Mouse (Mus musculus): ENCODE data around the gene Ina. TPM values are rescaled to one million over a fixed set of nuclear protein-coding genes. Genes with fewer than 3 reads are reported as not detected.
A peak's percentile ranks its signal among the peaks of the same experiment; 100 is the strongest.
"Not testable (repeated sequence)": the region's sequence is repeated elsewhere in the genome, so short reads cannot be mapped to it uniquely, and the experiment has no call there.

Ina gene
- polyA plus RNA-seq, 1 experiment from 2014 or later: 2.3 TPM

DNA sequence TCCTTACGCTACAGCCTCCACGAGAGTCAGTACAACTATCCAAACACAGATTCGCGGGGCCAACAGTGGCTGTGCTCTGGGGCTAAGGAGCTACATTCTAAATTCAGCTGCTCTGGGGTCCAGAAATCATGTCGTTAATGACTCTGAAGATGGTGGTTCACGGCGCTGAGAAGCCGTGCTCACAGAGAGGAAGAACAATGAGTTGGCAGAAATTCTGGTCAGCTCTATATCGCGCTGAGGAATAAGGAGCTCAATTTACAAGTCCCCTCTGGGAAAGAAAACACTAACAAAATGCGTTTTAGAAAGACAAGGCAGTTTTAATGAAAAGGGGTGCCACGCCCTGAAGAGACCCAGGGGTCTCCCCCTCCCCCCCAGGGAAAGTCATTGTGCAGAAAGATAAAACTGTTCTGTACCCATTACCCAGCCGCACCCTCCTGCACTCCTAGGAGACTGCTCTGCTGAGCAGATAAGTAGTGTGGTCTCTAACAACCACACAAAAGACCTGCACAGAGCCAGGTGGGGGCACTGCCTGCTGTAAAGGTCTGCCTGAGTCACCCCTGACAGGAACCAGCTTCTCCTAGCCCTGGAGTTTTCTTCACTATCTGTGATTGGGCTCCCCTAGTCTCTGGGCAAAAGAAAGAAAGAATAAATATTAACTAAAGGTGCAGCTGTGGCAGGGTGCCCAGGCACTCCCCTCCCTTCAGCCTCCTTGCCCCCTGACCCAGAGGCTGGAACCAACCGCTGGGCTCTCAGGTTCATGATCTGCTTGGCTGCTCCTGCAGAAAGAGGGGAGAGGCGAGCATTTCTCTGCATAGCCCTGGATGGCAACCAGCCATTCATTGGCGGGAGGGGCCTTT, 26.0 kb upstream of the Ina start:
- peak overlapping the region; percentile 85 for H3K27ac ChIP-seq
- H3K4me2 ChIP-seq: peak overlapping the region; percentile 13
- H3K36me3 ChIP-seq: no peaks in the 10 kb centered on the region
- H3K4me3 ChIP-seq: no peak overlapping the region
- no peaks in the 10 kb centered on the region for H3K9me3 ChIP-seq
- ATAC-seq (ENCODE audit: borderline replicate concordance, extremely low read depth, low FRiP score, low TSS enrichment): peak; percentile 77
- H3K27me3 ChIP-seq: no peaks in the 10 kb centered on the region
- WGBS: 52% methylated on average over 16 of the region's 16 CpGs
- peaks cover 38% of the 10 kb centered on the region for H3K4me1 ChIP-seq
- H3K9ac ChIP-seq: no peak overlapping the region

DNA sequence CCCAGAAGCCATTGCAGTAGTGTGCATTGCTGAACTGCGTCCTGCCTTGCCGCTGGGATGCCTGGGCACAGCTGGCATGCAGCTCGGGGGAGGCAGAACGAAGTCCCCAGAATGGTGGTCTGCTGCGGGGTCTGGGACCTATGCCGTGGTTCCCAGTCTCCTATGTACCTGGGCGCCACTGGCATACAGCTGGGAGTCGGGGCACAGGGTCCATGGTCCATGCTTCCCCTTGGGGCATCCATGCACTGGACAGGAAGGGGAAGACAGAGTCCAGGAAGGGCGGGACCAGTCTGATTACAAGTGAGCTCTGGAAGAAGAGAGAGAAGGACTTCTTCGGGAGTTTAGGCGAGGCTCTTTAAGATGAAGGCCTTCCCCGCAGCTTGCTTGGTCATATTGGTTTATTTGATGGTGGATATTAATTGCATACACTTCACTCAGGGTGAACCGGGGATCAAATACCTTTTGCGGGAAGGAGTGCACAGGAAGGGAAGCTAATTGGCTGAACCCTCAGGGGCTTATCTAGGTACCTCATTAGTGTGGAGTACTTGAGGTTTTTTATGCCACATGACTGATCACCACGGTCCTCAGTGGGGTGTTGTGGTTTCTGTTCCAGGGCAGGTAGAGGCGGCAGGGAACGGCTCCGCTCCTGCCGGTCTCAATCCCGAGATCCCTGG, 24.9 kb upstream of the Ina start:
- 62% methylated on average over 20 of the region's 20 CpGs for WGBS
- H3K9ac ChIP-seq: no peak overlapping the region
- peak overlapping the region; percentile 85 for H3K27ac ChIP-seq
- no peak overlapping the region for H3K4me2 ChIP-seq
- H3K4me3 ChIP-seq: no peak overlapping the region
- no peaks in the 10 kb centered on the region for H3K36me3 ChIP-seq
- no peaks in the 10 kb centered on the region for H3K9me3 ChIP-seq
- peaks cover 29% of the 10 kb centered on the region for H3K4me1 ChIP-seq
- ATAC-seq (ENCODE audit: borderline replicate concordance, extremely low read depth, low FRiP score, low TSS enrichment): no peak
- H3K27me3 ChIP-seq: no peaks in the 10 kb centered on the region

DNA sequence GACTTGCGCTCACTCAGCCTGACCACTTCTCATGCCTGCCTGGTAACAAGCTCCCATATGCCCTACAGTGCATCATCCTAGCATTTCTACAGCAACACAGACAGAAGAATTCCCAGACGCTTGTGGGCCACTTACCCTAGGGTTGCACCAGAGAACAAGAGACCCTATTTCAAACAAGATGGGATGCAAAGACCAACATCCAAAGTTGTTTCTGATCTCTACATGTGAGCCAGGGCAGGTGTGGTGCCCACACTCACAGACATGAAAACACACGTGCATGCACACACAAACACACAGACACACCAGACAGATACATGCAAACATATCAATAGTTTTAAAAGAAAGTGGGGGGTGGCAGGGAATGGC, 24.4 kb upstream of the Ina start:
- Histone ChIP-seq H3K27me3 (no peaks in the 10 kb centered on the region), H3K36me3 (no peaks in the 10 kb centered on the region), H3K9me3 (no peaks in the 10 kb centered on the region), H3K4me2 (no peak overlapping the region), H3K4me1 (peaks cover 24% of the 10 kb centered on the region), H3K9ac (no peak overlapping the region), H3K27ac (0 out of 2 replicates have a peak overlapping the region, but pooled peaks have one; percentile 85), H3K4me3 (no peak overlapping the region)
- WGBS: 81% methylated on average over 3 of the region's 3 CpGs
- ATAC-seq (ENCODE audit: borderline replicate concordance, extremely low read depth, low FRiP score, low TSS enrichment): no peak

DNA sequence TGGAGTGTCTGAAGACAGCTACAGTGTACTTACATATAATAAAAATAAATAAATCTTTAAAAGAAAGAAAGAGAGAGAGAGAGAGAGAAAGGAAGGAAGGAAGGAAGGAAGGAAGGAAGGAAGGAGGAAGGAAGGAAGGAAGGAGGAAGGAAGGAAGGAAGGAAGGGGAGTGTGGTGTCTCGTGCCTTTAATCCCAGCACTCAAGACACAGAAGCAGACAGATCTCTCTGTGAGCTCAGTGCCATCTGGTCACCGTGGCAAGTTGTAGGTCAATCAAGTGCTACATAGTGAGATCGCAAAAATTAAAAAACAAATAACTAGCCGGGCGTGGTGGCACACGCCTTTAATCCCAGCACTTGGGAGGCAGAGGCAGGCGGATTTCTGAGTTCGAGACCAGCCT, 23.9 kb upstream of the Ina start:
- not testable (repeated sequence) for ATAC-seq (ENCODE audit: borderline replicate concordance, extremely low read depth, low FRiP score, low TSS enrichment)
- 75% methylated on average over 8 of the region's 8 CpGs for WGBS

DNA sequence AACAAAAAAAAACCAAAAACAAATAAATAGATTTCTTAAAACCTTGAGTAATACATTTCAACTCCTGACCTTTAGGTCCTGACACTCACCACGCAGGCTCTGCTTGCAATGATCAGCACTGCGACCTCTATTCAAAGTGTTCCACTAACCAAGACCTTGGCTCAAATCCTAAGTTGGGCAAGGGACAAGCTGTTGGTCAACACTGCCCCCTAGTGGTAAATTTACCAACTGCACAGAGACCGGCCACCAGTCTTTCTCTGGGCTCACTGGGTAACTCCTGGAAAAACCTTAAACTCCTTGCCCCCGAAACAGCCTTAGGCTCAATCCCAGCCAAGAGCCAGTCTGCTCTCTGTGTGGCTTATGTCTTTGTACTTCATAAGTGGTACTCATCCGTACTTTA, 23.4 kb upstream of the Ina start:
- H3K9ac ChIP-seq: no peak overlapping the region
- no peak for ATAC-seq (ENCODE audit: borderline replicate concordance, extremely low read depth, low FRiP score, low TSS enrichment)
- no peak overlapping the region for H3K4me2 ChIP-seq
- 9% methylated on average over 5 of the region's 5 CpGs for WGBS
- H3K27me3 ChIP-seq: no peaks in the 10 kb centered on the region
- no peaks in the 10 kb centered on the region for H3K36me3 ChIP-seq
- no peaks in the 10 kb centered on the region for H3K9me3 ChIP-seq
- H3K4me3 ChIP-seq: no peak overlapping the region
- H3K4me1 ChIP-seq: peaks cover 24% of the 10 kb centered on the region
- H3K27ac ChIP-seq: no peak overlapping the region

More for the DNA sequence above, 23.9 kb upstream of the Ina start:
- H3K4me1 ChIP-seq: peaks cover 24% of the 10 kb centered on the region
- not testable (repeated sequence) for H3K27ac ChIP-seq, H3K9ac ChIP-seq, H3K4me2 ChIP-seq, H3K27me3 ChIP-seq, H3K9me3 ChIP-seq, H3K4me3 ChIP-seq, H3K36me3 ChIP-seq

DNA sequence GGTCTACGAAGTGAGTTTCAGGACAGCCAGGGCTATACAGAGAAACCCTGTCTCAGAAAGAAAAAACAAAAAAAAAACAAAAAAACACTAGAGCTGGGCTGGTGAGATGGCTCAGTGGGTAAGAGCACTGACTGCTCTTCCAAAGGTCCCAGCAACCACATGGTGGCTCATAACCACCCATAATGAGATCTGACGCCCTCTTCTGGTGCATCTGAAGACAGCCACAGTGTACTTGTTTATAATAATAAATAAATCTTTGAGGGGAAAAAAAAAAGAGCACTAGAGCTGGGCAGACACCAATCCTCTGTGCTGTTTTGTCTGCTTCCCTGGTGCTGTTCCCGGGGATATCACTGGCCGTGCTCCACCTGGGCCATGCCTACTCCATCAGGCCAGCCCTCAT, 22.2 kb upstream of the Ina start:
- H3K4me2 ChIP-seq; H3K27ac ChIP-seq; ATAC-seq (ENCODE audit: borderline replicate concordance, extremely low read depth, low FRiP score, low TSS enrichment); H3K27me3 ChIP-seq; H3K9me3 ChIP-seq; H3K9ac ChIP-seq; H3K36me3 ChIP-seq; H3K4me3 ChIP-seq: not testable (repeated sequence)
- WGBS: 61% methylated on average over 4 of the region's 4 CpGs
- peaks cover 21% of the 10 kb centered on the region for H3K4me1 ChIP-seq

DNA sequence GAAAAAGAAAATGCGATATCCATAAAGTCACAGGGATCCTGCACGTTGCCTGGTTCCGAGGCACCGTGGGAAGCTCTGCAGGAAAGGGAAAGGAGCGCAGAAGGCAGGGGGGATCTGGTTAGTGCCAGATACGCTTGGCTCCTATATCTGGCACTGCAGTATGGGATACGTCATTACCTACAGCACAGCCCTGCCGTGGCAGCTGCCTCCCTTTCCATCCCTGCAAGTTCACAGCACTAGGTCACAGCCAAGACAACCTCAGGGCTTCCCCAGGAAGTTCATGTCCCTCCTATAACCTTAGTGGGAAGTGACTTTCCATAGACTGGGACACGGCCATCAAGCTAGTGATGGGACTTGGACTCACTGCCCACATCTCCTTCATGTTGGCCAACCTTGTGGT, 18.4 kb upstream of the Ina start:
- Histone ChIP-seq H3K4me2 (no peak overlapping the region), H3K9me3 (no peaks in the 10 kb centered on the region), H3K9ac (no peak overlapping the region), H3K27ac (no peak overlapping the region), H3K4me1 (no peaks in the 10 kb centered on the region), H3K27me3 (no peaks in the 10 kb centered on the region), H3K36me3 (no peaks in the 10 kb centered on the region), H3K4me3 (no peak overlapping the region)
- 81% methylated on average over 9 of the region's 9 CpGs for WGBS
- no peak for ATAC-seq (ENCODE audit: borderline replicate concordance, extremely low read depth, low FRiP score, low TSS enrichment)

DNA sequence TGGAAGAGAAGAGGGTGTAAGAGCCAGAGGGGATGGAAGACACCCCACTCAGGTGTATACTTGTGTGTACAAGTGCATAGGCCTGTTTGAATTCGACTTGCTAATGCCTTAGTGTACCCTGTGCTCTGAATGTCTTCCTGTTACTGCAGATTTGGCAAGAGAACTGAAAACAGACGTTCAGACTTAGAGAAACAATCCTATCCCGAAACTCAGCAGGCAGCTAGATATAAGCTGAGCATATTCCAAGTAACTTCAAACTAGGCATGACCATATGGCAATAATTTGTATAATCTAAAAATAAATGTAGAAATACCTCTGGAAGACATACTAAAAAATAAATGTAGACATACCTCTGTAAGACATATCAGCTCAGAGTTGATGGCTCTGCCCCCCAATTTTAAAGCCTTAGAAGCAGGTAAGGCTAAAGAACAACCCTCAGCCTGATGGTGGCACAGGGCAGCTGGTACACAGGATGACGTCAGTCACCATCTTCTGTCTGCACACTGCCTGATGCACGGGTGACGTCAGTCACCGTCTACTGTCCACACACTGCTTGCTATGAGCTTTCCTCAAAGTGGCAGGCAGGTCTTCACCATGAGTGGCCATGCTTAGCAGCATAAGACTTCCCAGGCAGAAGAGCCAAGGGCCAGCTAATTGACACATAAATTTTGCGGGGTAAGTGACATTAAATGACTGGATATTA, 16.2 kb upstream of the Ina start:
- Histone ChIP-seq H3K4me2 (no peak overlapping the region), H3K36me3 (no peaks in the 10 kb centered on the region), H3K4me1 (no peaks in the 10 kb centered on the region), H3K27ac (no peak overlapping the region), H3K27me3 (no peaks in the 10 kb centered on the region), H3K9me3 (no peaks in the 10 kb centered on the region), H3K4me3 (no peak overlapping the region), H3K9ac (no peak overlapping the region)
- no peak for ATAC-seq (ENCODE audit: borderline replicate concordance, extremely low read depth, low FRiP score, low TSS enrichment)
- WGBS: 70% methylated on average over 8 of the region's 8 CpGs

DNA sequence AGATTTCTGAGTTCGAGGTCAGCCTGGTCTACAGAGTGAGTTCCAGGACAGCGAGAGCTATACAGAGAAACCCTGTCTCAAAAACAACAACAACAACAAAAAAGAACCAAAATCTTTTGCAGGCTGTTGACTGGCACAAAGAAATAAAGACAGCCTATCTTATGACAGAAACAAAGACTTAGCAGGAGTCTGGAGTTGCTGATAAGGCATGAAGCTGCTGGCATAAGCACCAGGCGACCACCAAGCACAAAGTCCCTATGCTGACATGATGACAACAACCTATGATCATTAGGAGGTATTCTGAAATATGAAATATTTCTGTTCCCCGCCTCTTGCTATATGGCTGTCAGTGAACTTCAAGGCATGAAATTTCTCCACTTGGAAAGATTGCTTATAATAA, 15.5 kb upstream of the Ina start:
- Histone ChIP-seq H3K9me3 (no peaks in the 10 kb centered on the region), H3K9ac (no peak overlapping the region), H3K27me3 (no peaks in the 10 kb centered on the region), H3K4me1 (no peaks in the 10 kb centered on the region), H3K36me3 (no peaks in the 10 kb centered on the region), H3K4me3 (no peak overlapping the region), H3K27ac (no peak overlapping the region), H3K4me2 (no peak overlapping the region)
- WGBS: 71% methylated on average over 4 of the region's 4 CpGs
- no peak for ATAC-seq (ENCODE audit: borderline replicate concordance, extremely low read depth, low FRiP score, low TSS enrichment)

DNA sequence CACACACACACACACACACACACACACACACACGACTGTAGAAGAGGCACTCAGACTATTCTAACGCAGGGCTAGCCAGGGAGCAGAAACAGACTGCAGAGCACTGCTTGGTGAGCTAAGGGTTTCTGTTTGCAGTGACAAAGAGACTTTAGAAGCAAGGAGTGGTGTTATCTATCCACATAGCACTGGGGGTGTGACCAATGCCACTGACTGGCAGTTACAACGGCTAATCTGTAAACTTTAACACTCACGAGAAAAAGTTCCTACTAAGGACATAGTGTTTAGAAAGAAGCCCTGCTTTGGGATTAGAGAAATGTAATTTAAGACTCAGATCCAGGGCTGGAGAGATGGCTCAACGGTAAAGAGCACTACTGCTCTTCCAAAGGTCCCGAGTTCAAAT, 14.7 kb upstream of the Ina start:
- Histone ChIP-seq H3K4me2 (no peak overlapping the region), H3K4me3 (no peak overlapping the region), H3K27ac (no peak overlapping the region), H3K27me3 (no peaks in the 10 kb centered on the region), H3K9ac (no peak overlapping the region), H3K4me1 (no peaks in the 10 kb centered on the region), H3K9me3 (no peaks in the 10 kb centered on the region), H3K36me3 (no peaks in the 10 kb centered on the region)
- WGBS: 72% methylated on average over 6 of the region's 6 CpGs
- ATAC-seq (ENCODE audit: borderline replicate concordance, extremely low read depth, low FRiP score, low TSS enrichment): no peak

DNA sequence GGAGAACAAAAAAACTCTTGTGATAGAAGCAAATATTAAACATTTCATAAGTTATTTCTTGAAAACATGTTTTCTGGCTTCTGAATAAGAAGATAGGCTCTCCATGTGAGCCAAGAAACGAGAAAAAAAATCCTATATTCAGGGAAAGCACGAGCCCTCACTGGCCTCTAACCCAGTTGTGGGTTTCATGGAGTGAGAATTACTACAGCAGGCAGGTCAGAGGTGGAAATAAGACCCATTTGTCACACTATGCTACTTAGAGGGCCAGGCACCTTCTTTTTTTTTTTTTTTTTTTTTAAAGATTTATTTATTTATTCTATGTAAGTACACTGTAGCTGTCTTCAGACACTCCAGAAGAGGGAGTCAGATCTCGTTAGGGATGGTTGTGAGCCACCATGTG, 14.1 kb upstream of the Ina start:
- H3K4me3 ChIP-seq; H3K27me3 ChIP-seq; H3K36me3 ChIP-seq; H3K9ac ChIP-seq; ATAC-seq (ENCODE audit: borderline replicate concordance, extremely low read depth, low FRiP score, low TSS enrichment); H3K27ac ChIP-seq; H3K4me1 ChIP-seq; H3K4me2 ChIP-seq; H3K9me3 ChIP-seq: not testable (repeated sequence)
- WGBS: 61% methylated on average over 2 of the region's 3 CpGs
